Mouse (Mus musculus) ES-E14 (cell line): ENCODE measurements around the gene Timd2.

ENCODE experiments used
- CHD2 ChIP-seq: IDR thresholded peaks from 2 replicates; pipeline ENCODE4 v1.6.1; 2014; ENCODE audit warnings: mild to moderate bottlenecking, low read depth, low read length, inconsistent platforms
- ZNF384 ChIP-seq: IDR thresholded peaks from 2 replicates; pipeline ENCODE4 v1.6.1; 2012; ENCODE audit warnings: low read depth, low read length, inconsistent platforms

DNA sequence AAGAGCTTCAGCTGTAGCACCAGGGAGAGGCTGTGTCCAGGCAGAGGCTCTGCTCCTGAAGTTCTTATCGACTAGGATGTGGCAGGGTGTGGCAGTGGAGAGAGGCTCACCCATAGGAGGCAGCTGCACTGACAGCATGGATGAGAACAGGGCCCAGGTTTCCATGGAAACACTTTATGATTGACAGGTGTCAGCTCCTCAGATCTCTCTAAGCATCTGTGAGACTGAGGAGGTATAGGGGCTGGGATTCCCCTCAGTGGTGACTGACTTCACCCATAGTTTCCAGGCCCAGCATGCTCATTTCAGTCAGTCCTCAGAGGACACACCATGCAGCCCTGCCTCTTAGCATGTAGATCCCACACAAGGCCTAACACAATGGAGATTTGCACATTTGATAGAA is 24.0 kb downstream of the Timd2 start:
- TF ChIP-seq CHD2: no peak
- TF ChIP-seq ZNF384: no peak
